Mouse (Mus musculus): ENCODE data around the gene Slc17a9. TPM values are rescaled to one million over a fixed set of nuclear protein-coding genes. Genes with fewer than 3 reads are reported as not detected.

Slc17a9 gene
- polyA plus RNA-seq, 1 experiment from 2014 or later = 5.2 TPM

DNA sequence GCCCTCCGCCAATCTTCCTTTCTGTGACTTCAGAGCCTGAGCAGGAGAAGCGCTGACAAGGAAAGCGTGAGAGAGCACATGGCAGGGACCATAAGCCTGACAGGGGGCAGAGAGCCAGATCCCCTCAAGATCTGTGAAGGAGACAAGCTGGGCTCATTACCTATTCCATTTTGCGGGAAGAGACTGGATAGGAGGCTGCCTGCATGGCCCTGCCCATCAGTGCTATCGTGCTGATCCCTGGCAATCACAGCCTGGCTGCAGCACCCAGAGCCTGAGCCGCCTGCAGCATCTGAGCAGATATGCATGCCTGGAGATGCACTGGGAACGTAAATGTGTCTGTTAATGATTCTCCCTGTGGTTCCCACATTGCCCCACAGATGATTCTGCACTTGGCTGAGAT lies 63.8 kb downstream of the Slc17a9 start:
- WGBS (ENCODE audit: insufficient replicate concordance) = 19% methylated on average over 6 of the region's 7 CpGs
- H3K4me2 ChIP-seq (ENCODE audit: low read depth, low read length) = no peak overlapping the region
- TF ChIP-seq EP300 (IDR thresholded peaks at IDR 0.05; ENCODE audit: low read depth) = no peak
- no peak for TF ChIP-seq CTCF (IDR thresholded peaks at IDR 0.05; ENCODE audit: low read depth)
- H3K27ac ChIP-seq (ENCODE audit: low read depth) = no peak overlapping the region
- peaks cover 5% of the 10 kb centered on the region; the same call in 1 of the 2 replicates for H3K27me3 ChIP-seq (ENCODE audit: insufficient read depth, low read length)
- no peak overlapping the region for H3K9ac ChIP-seq (replicated peaks)
- DNase-seq (no peak), ATAC-seq (no peak)
- no peaks in the 10 kb centered on the region for H3K36me3 ChIP-seq (replicated peaks; ENCODE audit: insufficient read depth, low read length)
- H3K9me3 ChIP-seq (ENCODE audit: low read length) = no peaks in the 10 kb centered on the region
- H3K4me1 ChIP-seq (ENCODE audit: insufficient read depth) = no peaks in the 10 kb centered on the region
- no peak overlapping the region for H3K4me3 ChIP-seq (ENCODE audit: low read depth, low read length)

GRCm38 (mm10) chr2:180791674-180792073 lies 66.6 kb downstream of the Slc17a9 start:
- DNase-seq (peak; percentile 51), ATAC-seq (no peak)
- 44% methylated on average over 4 of the region's 4 CpGs for WGBS (ENCODE audit: insufficient replicate concordance)
- H3K27ac ChIP-seq (ENCODE audit: low read depth) = no peak overlapping the region
- no peak overlapping the region for H3K9ac ChIP-seq (replicated peaks)
- no peaks in the 10 kb centered on the region for H3K36me3 ChIP-seq (replicated peaks; ENCODE audit: insufficient read depth, low read length)
- no peaks in the 10 kb centered on the region for H3K9me3 ChIP-seq (ENCODE audit: low read length)
- TF ChIP-seq CTCF (IDR thresholded peaks at IDR 0.05; ENCODE audit: low read depth) = peak; percentile 79
- no peak for TF ChIP-seq EP300 (IDR thresholded peaks at IDR 0.05; ENCODE audit: low read depth)
- H3K4me3 ChIP-seq (ENCODE audit: low read depth, low read length) = no peak overlapping the region
- H3K27me3 ChIP-seq (ENCODE audit: insufficient read depth, low read length) = 0 out of 2 replicates have a peak, but pooled peaks cover 2% of the 10 kb centered on the region
- no peak overlapping the region for H3K4me2 ChIP-seq (ENCODE audit: low read depth, low read length)
- H3K4me1 ChIP-seq (ENCODE audit: insufficient read depth) = no peaks in the 10 kb centered on the region

Other genes starting within 250 kb of the Slc17a9 start
- not detected in 2 replicates for gene Ntsr1, start 225.3 kb upstream of the Slc17a9 start, polyA plus RNA-seq (2015; fragmentation: Nextera tagmentation; extraction: Ambion mirVana)
- gene Mrgbp, start 144.0 kb upstream of the Slc17a9 start, polyA plus RNA-seq (2015; fragmentation: Nextera tagmentation; extraction: Ambion mirVana) = 7.3 and 7.5 TPM in 2 replicates
- 22.7 and 24.9 TPM in 2 replicates for gene Ogfr, start 136.0 kb upstream of the Slc17a9 start, polyA plus RNA-seq (2015; fragmentation: Nextera tagmentation; extraction: Ambion mirVana)
- 0.41 and 0.63 TPM in 2 replicates for gene Col9a3, start 127.5 kb upstream of the Slc17a9 start, polyA plus RNA-seq (2015; fragmentation: Nextera tagmentation; extraction: Ambion mirVana)
- not detected in 2 replicates for gene Tcfl5, start 82.6 kb upstream of the Slc17a9 start, polyA plus RNA-seq (2015; fragmentation: Nextera tagmentation; extraction: Ambion mirVana)
- gene Dido1, start 15.3 kb upstream of the Slc17a9 start, polyA plus RNA-seq (2015; fragmentation: Nextera tagmentation; extraction: Ambion mirVana) = 6.5 and 8.7 TPM in 2 replicates
- 68.2 and 71.3 TPM in 2 replicates for gene Gid8, start 15.1 kb upstream of the Slc17a9 start, polyA plus RNA-seq (2015; fragmentation: Nextera tagmentation; extraction: Ambion mirVana)
- gene Bhlhe23, start 51.6 kb downstream of the Slc17a9 start, polyA plus RNA-seq (2015; fragmentation: Nextera tagmentation; extraction: Ambion mirVana) = not detected in 2 replicates
- gene Ythdf1, start 195.7 kb downstream of the Slc17a9 start, polyA plus RNA-seq (2015; fragmentation: Nextera tagmentation; extraction: Ambion mirVana) = 17.3 and 17.8 TPM in 2 replicates
- not detected in 2 replicates for gene Birc7, start 203.8 kb downstream of the Slc17a9 start, polyA plus RNA-seq (2015; fragmentation: Nextera tagmentation; extraction: Ambion mirVana)
- gene Nkain4, start 229.4 kb downstream of the Slc17a9 start, polyA plus RNA-seq (2015; fragmentation: Nextera tagmentation; extraction: Ambion mirVana) = 1.6 and 3.4 TPM in 2 replicates
- gene Arfgap1, start 242.0 kb downstream of the Slc17a9 start, polyA plus RNA-seq (2015; fragmentation: Nextera tagmentation; extraction: Ambion mirVana) = 17.7 and 18.8 TPM in 2 replicates

All from liver, postnatal 0 days (tissue).